Mouse (Mus musculus) intestine, postnatal 0 days (tissue): Measurements from ENCODE around the gene Tppp2. TPM values are rescaled to one million over a fixed set of nuclear protein-coding genes. Genes with fewer than 3 reads are reported as not detected.

ENCODE experiments used
- ATAC-seq: fragments of 200-750 bp; cut with Nextera tagmentation; 2 replicates; pipeline ENCODE4 v1.8.0; 2017; ENCODE audit warnings: mild to moderate bottlenecking, moderate TSS enrichment, moderate library complexity
- H3K27ac ChIP-seq: fragments of 300-500 bp; sonication (generic); 2 replicates; pipeline ENCODE4 v1.5.1; 2014; ENCODE audit warnings: mild to moderate bottlenecking, low read depth, low read length, moderate library complexity
- H3K27me3 ChIP-seq: fragments of 300-500 bp; sonication (generic); replicated peaks from 2 replicates; pipeline ENCODE4 v1.6.1; 2014; ENCODE audit warnings: low read length, mixed read lengths; ENCODE audit not compliant: control insufficient read depth, insufficient read depth
- H3K36me3 ChIP-seq: fragments of 300-500 bp; sonication (generic); 2 replicates; pipeline ENCODE4 v1.6.1; 2014; ENCODE audit warnings: mild to moderate bottlenecking, moderate library complexity; ENCODE audit not compliant: control insufficient read depth, insufficient read depth
- H3K4me1 ChIP-seq: fragments of 300-500 bp; sonication (generic); replicated peaks from 2 replicates; pipeline ENCODE4 v1.6.1; 2014; ENCODE audit warnings: antibody characterized with exemption, low read length, mixed read lengths; ENCODE audit not compliant: control insufficient read depth, insufficient read depth
- H3K4me2 ChIP-seq: fragments of 300-500 bp; sonication (generic); replicated peaks from 2 replicates; pipeline ENCODE4 v1.6.1; 2014; ENCODE audit warnings: low read depth, mild to moderate bottlenecking, moderate library complexity
- H3K4me3 ChIP-seq: fragments of 300-500 bp; sonication (generic); 2 replicates; pipeline ENCODE4 v1.5.1; 2014; ENCODE audit warnings: low read depth, low read length
- H3K9ac ChIP-seq: fragments of 300-500 bp; sonication (generic); 2 replicates; pipeline ENCODE4 v1.6.1; 2014; ENCODE audit warnings: mild to moderate bottlenecking, low read depth, low read length
- H3K9me3 ChIP-seq: fragments of 300-500 bp; sonication (generic); 2 replicates; pipeline ENCODE4 v1.6.1; 2016; ENCODE audit warnings: mixed run types; ENCODE audit not compliant: control insufficient read depth
- CTCF ChIP-seq: sonication (generic); IDR thresholded peaks from 2 replicates; pipeline ENCODE4 v1.5.1; 2016; ENCODE audit warnings: low read depth, mild to moderate bottlenecking, control low read depth, antibody characterized with exemption, moderate library complexity
- WGBS: fragments of 180-500 bp; shearing (Covaris S2); extraction: QIAGEN DNeasy Blood & Tissue Kit; methylation state at CpG from one replicate; pipeline ENCODE4 v1.1.7; 2014; 5-methylcytosine and 5-hydroxymethylcytosine counted together
- polyA plus RNA-seq: library from polyadenylated mRNA; unstranded; fragments of >200 nt; fragmentation: Nextera tagmentation; extraction: Ambion mirVana; gene quantifications from 2 replicates; pipeline ENCODE4 v1.2.1, GENCODE M21; 2015

Gene Tppp2
- polyA plus RNA-seq, 1 experiment from 2014 or later = not detected

GRCm38 (mm10) chr14:51884598-51885331 lies 33.5 kb upstream of the Tppp2 start, which contains the start of gene Mettl17:
Mettl17 (plus strand) TSS chr14:51884842.
- no peaks in the 10 kb centered on the region for H3K9me3 ChIP-seq
- H3K36me3 ChIP-seq = peaks cover 26% of the 10 kb centered on the region
- H3K4me2 ChIP-seq = peak within 1 kb of the TSS; percentile 91
- no peaks in the 10 kb centered on the region for H3K27me3 ChIP-seq
- TF ChIP-seq CTCF = peak; percentile 36
- peak within 1 kb of the TSS; percentile 71 for H3K9ac ChIP-seq
- peak within 1 kb of the TSS; percentile 84 for H3K27ac ChIP-seq
- peaks cover 12% of the 10 kb centered on the region; the same call in 1 of the 2 replicates for H3K4me1 ChIP-seq
- ATAC-seq = peak; percentile 99
- peak within 1 kb of the TSS; percentile 81 for H3K4me3 ChIP-seq
- under 1% methylated on average over 43 of the region's 43 CpGs for WGBS

DNA sequence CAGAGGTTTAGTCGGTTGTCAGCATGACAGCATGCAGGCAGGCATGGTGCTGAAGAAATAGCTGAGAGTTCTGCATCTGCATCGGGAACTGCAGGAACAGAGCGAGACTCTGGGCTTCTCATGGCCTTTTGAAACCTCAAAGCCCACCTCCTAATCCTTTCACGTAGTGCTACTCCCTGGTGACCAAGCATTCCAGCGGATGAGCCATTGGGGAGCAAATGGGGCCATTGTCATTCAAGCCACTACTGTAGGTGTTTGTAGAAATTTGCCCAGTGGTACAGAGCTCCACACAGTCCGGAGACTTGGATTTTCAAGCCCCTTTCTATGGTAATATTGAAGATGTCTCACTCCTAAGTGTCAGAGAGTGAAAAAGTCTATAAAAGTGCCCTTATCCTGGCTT lies 32.2 kb upstream of the Tppp2 start:
- Histone ChIP-seq H3K9me3 (no peaks in the 10 kb centered on the region), H3K4me2 (peak overlapping the region; percentile 91), H3K27ac (no peak overlapping the region), H3K4me1 (peaks cover 12% of the 10 kb centered on the region; the same call in 1 of the 2 replicates), H3K9ac (no peak overlapping the region), H3K4me3 (no peak overlapping the region), H3K36me3 (peaks cover 39% of the 10 kb centered on the region), H3K27me3 (no peaks in the 10 kb centered on the region)
- WGBS = 64% methylated on average over 6 of the region's 6 CpGs
- TF ChIP-seq CTCF = no peak
- no peak for ATAC-seq

DNA sequence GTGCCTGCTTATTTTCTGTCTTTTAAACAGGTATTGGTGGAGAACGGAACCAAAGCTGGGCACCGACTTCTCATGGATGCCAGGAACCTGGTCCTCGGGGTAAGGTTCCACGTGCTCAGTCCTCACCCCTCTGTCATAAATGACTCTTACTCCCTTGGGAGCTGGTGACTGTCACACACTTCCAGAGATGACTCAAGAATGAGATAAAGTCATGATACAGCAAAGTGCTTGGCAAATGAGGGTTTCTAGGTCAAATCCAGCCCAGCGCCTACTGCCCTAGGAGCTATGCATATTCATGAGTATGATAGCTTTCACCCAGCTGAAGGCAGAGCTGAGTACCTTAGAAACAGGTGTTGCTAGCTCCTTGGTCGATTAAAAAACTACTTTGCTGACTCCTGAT lies 28.4 kb upstream of the Tppp2 start:
- H3K27ac ChIP-seq = no peak overlapping the region
- H3K9ac ChIP-seq = no peak overlapping the region
- no peaks in the 10 kb centered on the region for H3K27me3 ChIP-seq
- no peak for ATAC-seq
- 84% methylated on average over 6 of the region's 6 CpGs for WGBS
- H3K4me2 ChIP-seq = no peak overlapping the region
- peaks cover 12% of the 10 kb centered on the region; the same call in 1 of the 2 replicates for H3K4me1 ChIP-seq
- no peak for TF ChIP-seq CTCF
- H3K36me3 ChIP-seq = peaks cover 55% of the 10 kb centered on the region
- no peaks in the 10 kb centered on the region for H3K9me3 ChIP-seq
- H3K4me3 ChIP-seq = no peak overlapping the region

GRCm38 (mm10) chr14:51892191-51892939 lies 25.9 kb upstream of the Tppp2 start, which contains the start of gene Slc39a2:
Slc39a2 (plus strand) TSS chr14:51892889.
- WGBS = 85% methylated on average over 9 of the region's 9 CpGs
- Histone ChIP-seq H3K36me3 (peaks cover 57% of the 10 kb centered on the region), H3K27ac (no peak within 1 kb of the TSS), H3K4me1 (no peaks in the 10 kb centered on the region), H3K9ac (no peak within 1 kb of the TSS), H3K27me3 (no peaks in the 10 kb centered on the region), H3K9me3 (no peaks in the 10 kb centered on the region), H3K4me3 (no peak within 1 kb of the TSS), H3K4me2 (no peak within 1 kb of the TSS)
- ATAC-seq = no peak
- TF ChIP-seq CTCF = no peak

- no peaks in the 10 kb centered on the region for H3K4me1 ChIP-seq
- no peak overlapping the region for H3K4me3 ChIP-seq
- no peaks in the 10 kb centered on the region for H3K9me3 ChIP-seq
- no peak for ATAC-seq
- peaks cover 49% of the 10 kb centered on the region for H3K36me3 ChIP-seq
- no peak for TF ChIP-seq CTCF
- H3K27me3 ChIP-seq = no peaks in the 10 kb centered on the region
- H3K9ac ChIP-seq = no peak overlapping the region
- WGBS = 33% methylated on average over 10 of the region's 10 CpGs
- H3K27ac ChIP-seq = no peak overlapping the region
- no peak overlapping the region for H3K4me2 ChIP-seq
Measured at GRCm38 (mm10) chr14:51893094-51893794, 25.0 kb upstream of the Tppp2 start.

DNA sequence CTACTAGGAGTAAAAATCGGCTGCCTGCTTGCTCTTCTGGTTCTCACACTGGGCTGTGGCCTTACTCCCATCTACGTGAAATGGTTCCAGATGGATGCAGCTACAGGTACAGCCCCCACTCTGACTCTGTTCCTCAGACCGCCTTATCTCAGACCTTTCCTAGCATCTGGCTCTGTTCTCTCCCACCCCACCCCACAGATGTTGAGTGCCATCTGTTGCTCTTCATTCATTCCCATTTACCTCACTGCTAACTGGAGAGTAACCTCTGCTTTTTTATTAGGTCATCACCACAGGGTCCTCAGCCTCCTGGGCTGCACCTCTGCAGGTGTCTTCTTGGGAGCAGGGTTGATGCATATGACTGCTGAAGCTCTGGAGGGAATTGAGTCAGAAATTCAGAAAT lies 24.4 kb upstream of the Tppp2 start:
- 58% methylated on average over 3 of the region's 3 CpGs for WGBS
- peaks cover 44% of the 10 kb centered on the region for H3K36me3 ChIP-seq
- no peak overlapping the region for H3K27ac ChIP-seq
- no peak for TF ChIP-seq CTCF
- no peak overlapping the region for H3K4me3 ChIP-seq
- no peaks in the 10 kb centered on the region for H3K27me3 ChIP-seq
- no peaks in the 10 kb centered on the region for H3K9me3 ChIP-seq
- H3K4me2 ChIP-seq = no peak overlapping the region
- H3K4me1 ChIP-seq = no peaks in the 10 kb centered on the region
- ATAC-seq = no peak
- no peak overlapping the region for H3K9ac ChIP-seq
